In the genomic region with DNA sequence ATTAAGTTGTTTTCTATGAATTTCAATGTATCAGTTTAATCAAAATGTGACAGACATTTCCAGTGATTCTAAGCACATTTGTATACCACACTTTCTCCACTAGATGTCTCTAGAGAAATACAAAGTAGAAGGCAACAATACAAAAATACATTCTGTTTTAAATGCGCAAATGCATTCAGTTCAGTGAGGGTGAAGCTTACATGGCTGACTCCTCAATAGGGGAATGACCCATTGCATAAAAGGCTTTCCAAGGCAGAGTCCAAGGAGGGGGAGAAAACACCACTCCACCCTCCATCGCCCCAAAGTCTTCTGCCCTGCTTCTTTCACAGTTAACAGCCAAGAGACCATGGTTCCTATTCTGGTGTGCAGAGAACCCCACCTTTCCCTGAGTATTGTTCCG, we compare ENCODE assay signal across 8 mouse cellular contexts. TPM values are rescaled to one million over a fixed set of nuclear protein-coding genes. Genes with fewer than 3 reads are reported as not detected.
A peak's percentile ranks its signal among the peaks of the same experiment; 100 is the strongest.
DNase-seq lines count a peak whose midpoint lies in the region; ATAC-seq and TF ChIP-seq lines count a peak whose summit lies in the region.

No protein-coding gene starts in this region.

- no peaks in the 10 kb centered on the region for H3K9me3 ChIP-seq in CH12.LX (replicated peaks; ENCODE audit: low read length)

- peak overlapping the region; percentile 97 for H3K4me2 ChIP-seq in CH12.LX (ENCODE audit: insufficient read depth, low read depth, poor library complexity, severe bottlenecking)

- H3K27ac ChIP-seq in CH12.LX (ENCODE audit: insufficient read depth, low read depth) = no peak overlapping the region

- H3K27me3 ChIP-seq in CH12.LX (replicated peaks) = no peaks in the 10 kb centered on the region

- peak overlapping the region in 1 of 3 experiments; percentile 52 for H3K4me3 ChIP-seq in CH12.LX (replicated peaks in 1 of 3; ENCODE audit: low read depth in 2 of 3, low read length in 2 of 3, poor library complexity in 1 of 3)

- peak overlapping the region; percentile 20; the same call in 1 of the 2 replicates for H3K9ac ChIP-seq in CH12.LX (ENCODE audit: insufficient read depth, low read depth)

- peak; percentile 2 to 14 for DNase-seq in kidney, postnatal 4 days
- DNase-seq in kidney, adult 18-20 months = no peak
- DNase-seq in CH12.LX (ENCODE audit: extremely low read depth) (peak; percentile 47), adipocyte (ENCODE audit: low spot score) (peak; percentile 58)
- DNase-seq in induced T-regulatory cell, adult 2 months (ENCODE audit: low read depth) = peak; percentile 13
- DNase-seq in right cerebral cortex, postnatal 10 days (ENCODE audit: low spot score in 2 of 2) = no peak
- DNase-seq in adrenal gland, postnatal 4 days (ENCODE audit: low spot score in 2 of 2) = no peak

- TF ChIP-seq CTCF in CH12.LX (conservative IDR thresholded peaks at IDR 0.05 in 1 of 2, IDR thresholded peaks at IDR 0.05 in 1 of 2; ENCODE audit: low read depth in 2 of 2, low read length in 2 of 2) = peak; percentile 8 to 77; a peak in 3 of 4 replicates

- H3K79me2 ChIP-seq in CH12.LX (replicated peaks; ENCODE audit: control insufficient read depth, extremely low read depth, insufficient read depth, poor library complexity, severe bottlenecking) = no peaks in the 10 kb centered on the region

- no peak for TF ChIP-seq POLR2A in CH12.LX (IDR thresholded peaks at IDR 0.05; ENCODE audit: low read depth, low read length)

- TF ChIP-seq RAD21 in CH12.LX (IDR thresholded peaks at IDR 0.05; ENCODE audit: low read depth, low read length) = peak; percentile 87

- no peak for ATAC-seq in erythroblast, adult 5-6 weeks (replicated peaks; ENCODE audit: low FRiP score, poor library complexity, severe bottlenecking)

- peaks cover 0 to 18% of the 10 kb centered on the region in 2 experiments; a peak in 2 of 4 replicates for H3K4me1 ChIP-seq in CH12.LX (ENCODE audit: control insufficient read depth in 1 of 2, insufficient read depth in 2 of 2)

- dilution Hi-C loops in CH12.LX (cut with MboI; ENCODE audit: extremely low pct_ligation_motif_present, extremely low pct_unique_long_range_greater_than_20kb, low sequenced_read_pairs) = no loop called here

- in situ Hi-C loops in CH12.LX (cut with MboI; ENCODE audit: low pct_ligation_motif_present, low pct_unique_long_range_greater_than_20kb, low sequenced_read_pairs) = loop anchor here (10.0 to 25.0 kb wide), 4 partner anchors 180 to 705 kb away; partner anchors contain the start of genes Ccna1 and Rfxap

- H3K36me3 ChIP-seq in CH12.LX (replicated peaks in 1 of 2; ENCODE audit: control insufficient read depth in 1 of 2, insufficient read depth in 1 of 2, low read length in 1 of 2) = no peaks in the 10 kb centered on the region

- TF ChIP-seq EP300 in CH12.LX (IDR thresholded peaks at IDR 0.05; ENCODE audit: low read length) = no peak

TF ChIP-seq in CH12.LX, 34 proteins besides CTCF, POLR2A, EP300 and RAD21:
- TF ChIP-seq ELF1 (IDR thresholded peaks at IDR 0.05; ENCODE audit: low read depth, low read length) (no peak), NRF1 (IDR thresholded peaks at IDR 0.05; ENCODE audit: low read depth, low read length) (no peak), MEF2A (IDR thresholded peaks at IDR 0.05; ENCODE audit: borderline replicate concordance, low read depth, low read length) (peak; percentile 22; the same call in 1 of the 2 replicates), MAFK (IDR thresholded peaks at IDR 0.05; ENCODE audit: insufficient replicate concordance, low read length) (no peak), JUND (conservative IDR thresholded peaks at IDR 0.05; ENCODE audit: low read depth, low read length) (no peak), RCOR1 (conservative IDR thresholded peaks at IDR 0.05; ENCODE audit: low read depth, low read length) (no peak), GABPA (IDR thresholded peaks at IDR 0.05; ENCODE audit: insufficient replicate concordance, low read depth, low read length) (no peak), TCF12 (IDR thresholded peaks at IDR 0.05; ENCODE audit: low read depth, low read length) (0 out of 2 replicates have a peak, but pooled peaks have one; percentile 21), USF1 (IDR thresholded peaks at IDR 0.05; ENCODE audit: low read depth, low read length) (no peak), E2F4 (IDR thresholded peaks at IDR 0.05; ENCODE audit: insufficient replicate concordance, low read depth, low read length) (0 out of 2 replicates have a peak, but pooled peaks have one; percentile 15), MAX (IDR thresholded peaks at IDR 0.05; ENCODE audit: low read length) (peak; percentile 57), JUN (IDR thresholded peaks at IDR 0.05; ENCODE audit: insufficient read depth, low read depth, low read length) (no peak), IRF4 (IDR thresholded peaks at IDR 0.05; ENCODE audit: low read depth, low read length) (peak; percentile 39; the same call in 1 of the 2 replicates), PAX5 (IDR thresholded peaks at IDR 0.05; ENCODE audit: low read length) (no peak), NELFE (IDR thresholded peaks at IDR 0.05; ENCODE audit: low read depth, low read length) (no peak), CHD2 (IDR thresholded peaks at IDR 0.05; ENCODE audit: low read length) (no peak), POLR2AphosphoS2 (IDR thresholded peaks at IDR 0.05; ENCODE audit: low read depth, low read length) (no peak), MYC (IDR thresholded peaks at IDR 0.05; ENCODE audit: low read depth, low read length) (peak; percentile 47; the same call in 1 of the 2 replicates), USF2 (conservative IDR thresholded peaks at IDR 0.05; ENCODE audit: low read depth, low read length) (no peak), MXI1 (IDR thresholded peaks at IDR 0.05; ENCODE audit: low read depth, low read length) (peak; percentile 54; the same call in 1 of the 2 replicates), HCFC1 (IDR thresholded peaks at IDR 0.05; ENCODE audit: low read depth, low read length) (no peak), SMC3 (IDR thresholded peaks at IDR 0.05; ENCODE audit: low read depth, low read length) (peak; percentile 71), MAZ (IDR thresholded peaks at IDR 0.05; ENCODE audit: low read depth, low read length) (0 out of 2 replicates have a peak, but pooled peaks have one; percentile 28), UBTF (IDR thresholded peaks at IDR 0.05; ENCODE audit: low read depth, low read length) (no peak), ZKSCAN1 (IDR thresholded peaks at IDR 0.05; ENCODE audit: borderline replicate concordance, low read depth, low read length) (no peak), ZNF384 (IDR thresholded peaks at IDR 0.05; ENCODE audit: low read depth, low read length) (no peak), KAT2A (IDR thresholded peaks at IDR 0.05; ENCODE audit: insufficient replicate concordance, low read length) (no peak), ZC3H11A (IDR thresholded peaks at IDR 0.05; ENCODE audit: low read depth, low read length) (peak; percentile 60), CHD1 (IDR thresholded peaks at IDR 0.05; ENCODE audit: low read depth, low read length) (peak; percentile 80; the same call in 1 of the 2 replicates), BHLHE40 (IDR thresholded peaks at IDR 0.05; ENCODE audit: low read depth, low read length) (no peak), SIN3A (IDR thresholded peaks at IDR 0.05; ENCODE audit: low read length) (peak; percentile 54), ETS1 (conservative IDR thresholded peaks at IDR 0.05; ENCODE audit: low read depth, low read length) (no peak), TBP (conservative IDR thresholded peaks at IDR 0.05; ENCODE audit: low read depth, low read length) (no peak)

RNA-seq across cellular contexts. Expression of gene Postn, which starts 3.3 kb away (rescaled TPM):
- total RNA-seq in CH12.LX (2012; rRNA removed) (0.42 and 0.59 TPM in 2 replicates), CH12.LX (2014; rRNA removed) (2.3 and 2.6 TPM in 2 replicates)
- polyA plus RNA-seq in CH12.LX (2012; ENCODE audit: insufficient read length, low read depth) = 1.7 and 2.6 TPM in 2 replicates
- not detected in 2 replicates for total RNA-seq in erythroblast, adult 5-6 weeks (2015; ENCODE audit: low replicate concordance)
- not detected in 2 replicates for total RNA-seq in erythroblast, adult 5-6 weeks (2017; ENCODE audit: low replicate concordance)
- total RNA-seq in adrenal gland, postnatal 4 days (2021) = 100 to 1,000 TPM; 376 to 462 TPM

Comparison
In these comparisons a context has a peak if more than half of its experiments do, and no peak if none do; other contexts are left out.
1. DNase-seq: peak in kidney, postnatal 4 days (2 of 2), CH12.LX (single experiment), adipocyte (single experiment) and induced T-regulatory cell, adult 2 months (single experiment); none in kidney, adult 18-20 months (single experiment), right cerebral cortex, postnatal 10 days (0 of 2) and adrenal gland, postnatal 4 days (0 of 2).
2. RNA of gene Postn, which starts 3.3 kb away (total RNA-seq): 376 to 462 TPM in adrenal gland, postnatal 4 days; 0.42 to 2.6 TPM in CH12.LX and not detected in erythroblast, adult 5-6 weeks; every median in the first group is over 100 times any median in the second.